Mouse (Mus musculus): ENCODE results near the gene Ppt2. TPM values are rescaled to one million over a fixed set of nuclear protein-coding genes. Genes with fewer than 3 reads are reported as not detected.

The Ppt2 gene
- polyA plus RNA-seq, 1 experiment: 22.0 TPM

DNA sequence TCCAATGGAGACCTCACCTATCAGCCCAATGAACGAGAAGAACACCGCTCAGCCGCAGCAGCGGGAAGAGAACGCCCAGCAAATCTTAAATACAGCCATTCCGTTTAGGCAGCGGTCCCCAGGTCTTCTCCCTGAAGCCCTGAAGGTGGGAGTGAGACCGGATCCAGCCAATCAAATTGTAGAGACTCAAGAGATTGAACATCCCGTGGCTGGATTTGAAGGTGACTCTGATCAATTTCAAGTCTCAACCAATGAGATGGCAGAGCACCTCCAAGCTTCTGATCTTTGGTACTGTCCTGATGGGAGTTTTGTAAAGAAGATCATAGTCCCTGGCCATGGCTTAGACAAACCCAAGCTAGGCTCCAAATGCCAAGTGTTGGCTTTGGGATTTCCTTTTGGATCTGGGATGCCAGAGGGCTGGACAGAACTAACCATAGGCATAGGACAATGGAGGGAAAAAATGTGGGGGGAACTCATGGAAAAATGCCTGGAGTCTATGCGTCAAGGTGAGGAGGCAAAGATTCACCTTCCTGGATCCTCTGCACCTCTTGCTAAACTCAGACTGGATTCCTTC lies 17.0 kb upstream of the Ppt2 start:
- H3K36me3 ChIP-seq (ENCODE audit: control insufficient read depth, insufficient read depth, low read length): peaks cover 1% of the 10 kb centered on the region; the same call in 1 of the 2 replicates
- H3K27ac ChIP-seq (ENCODE audit: insufficient read depth, low read depth, low read length): no peak overlapping the region
- no peak for TF ChIP-seq POLR2A (IDR thresholded peaks at IDR 0.05; ENCODE audit: low read depth, low read length)
- TF ChIP-seq CTCF (IDR thresholded peaks at IDR 0.05; ENCODE audit: extremely low read depth, insufficient read length, insufficient replicate concordance, low read depth, low read length): no peak
- H3K4me3 ChIP-seq (ENCODE audit: low read depth, low read length): peak overlapping the region; percentile 42
- peaks cover 8% of the 10 kb centered on the region; the same call in 1 of the 2 replicates for H3K4me1 ChIP-seq (ENCODE audit: control insufficient read depth, insufficient read depth, insufficient read length, low read length)
- no peaks in the 10 kb centered on the region for H3K27me3 ChIP-seq (ENCODE audit: control insufficient read depth, insufficient read depth, low read length)
- WGBS: 44% methylated on average over 10 of the region's 10 CpGs

DNA sequence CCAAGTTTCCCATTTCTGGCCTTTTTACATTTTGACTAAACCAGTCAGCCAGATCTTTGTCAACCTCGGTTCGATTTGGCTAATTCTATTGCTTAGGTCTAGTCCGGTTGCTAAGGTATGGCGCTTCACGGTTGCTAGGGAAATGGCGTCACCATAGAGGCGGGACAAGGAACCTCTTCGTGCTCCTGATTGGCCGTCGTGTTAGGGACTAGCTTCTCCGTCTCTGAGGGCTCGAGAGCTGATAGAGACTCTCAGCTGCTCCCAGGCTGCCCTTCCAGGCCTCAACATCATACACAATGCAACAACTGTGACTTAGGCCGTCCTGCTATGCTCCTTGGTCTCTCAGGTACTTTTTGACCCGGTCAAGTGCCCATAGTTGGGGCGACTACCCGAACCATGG lies 16.3 kb upstream of the Ppt2 start, which contains the start of gene Fkbpl:
TSS of gene Fkbpl (plus strand) at position 157 of the 400 bp plus-strand sequence.
- peak; percentile 77; the same call in 1 of the 2 replicates for TF ChIP-seq POLR2A (IDR thresholded peaks at IDR 0.05; ENCODE audit: low read depth, low read length)
- TF ChIP-seq CTCF (IDR thresholded peaks at IDR 0.05; ENCODE audit: extremely low read depth, insufficient read length, insufficient replicate concordance, low read depth, low read length): no peak
- H3K27ac ChIP-seq (ENCODE audit: insufficient read depth, low read depth, low read length): peak within 1 kb of the TSS; percentile 53
- no peaks in the 10 kb centered on the region for H3K36me3 ChIP-seq (ENCODE audit: control insufficient read depth, insufficient read depth, low read length)
- WGBS: under 1% methylated on average over 16 of the region's 16 CpGs
- peak within 1 kb of the TSS; percentile 65 for H3K4me3 ChIP-seq (ENCODE audit: low read depth, low read length)
- no peaks in the 10 kb centered on the region for H3K27me3 ChIP-seq (ENCODE audit: control insufficient read depth, insufficient read depth, low read length)
- H3K4me1 ChIP-seq (ENCODE audit: control insufficient read depth, insufficient read depth, insufficient read length, low read length): peaks cover 8% of the 10 kb centered on the region; the same call in 1 of the 2 replicates

DNA sequence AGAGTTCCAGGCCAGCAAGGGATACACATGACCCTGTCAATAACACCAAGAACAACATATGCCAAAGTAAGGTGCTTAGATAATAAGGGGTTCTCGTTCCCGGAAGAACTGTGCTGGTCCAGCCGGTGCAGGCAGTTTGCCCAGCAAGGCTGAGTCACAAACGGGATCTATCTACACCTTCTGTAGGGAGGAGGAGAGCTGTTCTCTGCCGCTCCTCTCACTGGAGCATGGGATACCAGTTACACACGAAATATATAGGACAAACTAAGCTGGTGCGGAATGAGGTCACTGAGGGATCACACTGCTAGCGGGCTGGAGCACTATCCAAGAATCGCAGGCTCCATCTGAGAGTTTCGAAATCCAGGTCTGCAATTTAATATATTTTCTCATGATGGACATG lies 15.6 kb upstream of the Ppt2 start:
- 59% methylated on average over 10 of the region's 10 CpGs for WGBS
- H3K4me1 ChIP-seq (ENCODE audit: control insufficient read depth, insufficient read depth, insufficient read length, low read length): peaks cover 8% of the 10 kb centered on the region; the same call in 1 of the 2 replicates
- H3K27me3 ChIP-seq (ENCODE audit: control insufficient read depth, insufficient read depth, low read length): no peaks in the 10 kb centered on the region
- no peaks in the 10 kb centered on the region for H3K36me3 ChIP-seq (ENCODE audit: control insufficient read depth, insufficient read depth, low read length)
- peak; percentile 9; the same call in 1 of the 2 replicates for TF ChIP-seq CTCF (IDR thresholded peaks at IDR 0.05; ENCODE audit: extremely low read depth, insufficient read length, insufficient replicate concordance, low read depth, low read length)
- no peak for TF ChIP-seq POLR2A (IDR thresholded peaks at IDR 0.05; ENCODE audit: low read depth, low read length)
- H3K4me3 ChIP-seq (ENCODE audit: low read depth, low read length): no peak overlapping the region
- no peak overlapping the region for H3K27ac ChIP-seq (ENCODE audit: insufficient read depth, low read depth, low read length)

DNA sequence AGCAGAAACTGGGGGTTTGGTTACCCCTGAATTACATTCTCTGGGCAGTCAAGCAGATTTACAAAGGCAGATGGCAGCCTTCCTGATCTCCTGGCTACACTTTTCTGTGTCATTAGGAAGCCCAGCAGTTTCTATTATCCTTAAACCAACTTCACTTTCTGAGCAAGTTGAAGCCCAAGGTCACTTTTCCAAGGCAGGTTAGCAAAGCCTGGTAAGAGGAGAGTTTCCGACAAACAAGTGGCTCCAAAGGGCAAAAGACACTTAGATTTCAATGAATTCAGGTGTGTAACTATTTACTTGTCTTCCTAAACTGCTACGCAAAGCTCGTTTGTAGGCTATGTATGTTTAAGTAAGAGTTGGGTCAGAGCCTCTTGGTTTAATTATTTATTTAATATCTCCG lies 15.1 kb upstream of the Ppt2 start:
- Histone ChIP-seq H3K36me3 (ENCODE audit: control insufficient read depth, insufficient read depth, low read length) (no peaks in the 10 kb centered on the region), H3K4me1 (ENCODE audit: control insufficient read depth, insufficient read depth, insufficient read length, low read length) (peaks cover 8% of the 10 kb centered on the region; the same call in 1 of the 2 replicates), H3K27me3 (ENCODE audit: control insufficient read depth, insufficient read depth, low read length) (no peaks in the 10 kb centered on the region), H3K4me3 (ENCODE audit: low read depth, low read length) (no peak overlapping the region), H3K27ac (ENCODE audit: insufficient read depth, low read depth, low read length) (no peak overlapping the region)
- 73% methylated on average over 4 of the region's 4 CpGs for WGBS
- TF ChIP-seq POLR2A (IDR thresholded peaks at IDR 0.05; ENCODE audit: low read depth, low read length): no peak
- TF ChIP-seq CTCF (IDR thresholded peaks at IDR 0.05; ENCODE audit: extremely low read depth, insufficient read length, insufficient replicate concordance, low read depth, low read length): no peak

DNA sequence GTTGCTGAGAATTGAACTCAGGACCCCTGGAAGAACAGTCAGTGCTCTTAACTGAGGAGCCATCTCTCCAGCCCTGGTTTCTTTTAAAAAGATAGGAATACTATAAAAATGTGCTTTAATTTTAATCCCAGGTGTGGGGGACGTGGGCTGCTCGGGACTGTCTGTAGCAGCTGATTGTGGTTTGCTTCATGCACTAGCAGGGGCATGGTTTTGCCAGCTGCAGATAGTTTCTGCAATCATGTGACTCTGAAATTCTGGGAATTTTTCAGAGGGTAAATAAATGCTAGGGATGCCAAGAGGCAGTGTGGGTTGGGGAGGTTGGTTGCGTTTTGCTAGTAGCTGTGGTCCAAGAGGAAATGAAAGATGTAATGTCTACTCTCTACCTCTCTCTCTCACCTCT lies 13.6 kb upstream of the Ppt2 start:
- peaks cover 3% of the 10 kb centered on the region; the same call in 1 of the 2 replicates for H3K4me1 ChIP-seq (ENCODE audit: control insufficient read depth, insufficient read depth, insufficient read length, low read length)
- WGBS: 75% methylated on average over 3 of the region's 3 CpGs
- H3K4me3 ChIP-seq (ENCODE audit: low read depth, low read length): no peak overlapping the region
- no peak for TF ChIP-seq POLR2A (IDR thresholded peaks at IDR 0.05; ENCODE audit: low read depth, low read length)
- no peak for TF ChIP-seq CTCF (IDR thresholded peaks at IDR 0.05; ENCODE audit: extremely low read depth, insufficient read length, insufficient replicate concordance, low read depth, low read length)
- H3K36me3 ChIP-seq (ENCODE audit: control insufficient read depth, insufficient read depth, low read length): no peaks in the 10 kb centered on the region
- no peak overlapping the region for H3K27ac ChIP-seq (ENCODE audit: insufficient read depth, low read depth, low read length)
- no peaks in the 10 kb centered on the region for H3K27me3 ChIP-seq (ENCODE audit: control insufficient read depth, insufficient read depth, low read length)

DNA sequence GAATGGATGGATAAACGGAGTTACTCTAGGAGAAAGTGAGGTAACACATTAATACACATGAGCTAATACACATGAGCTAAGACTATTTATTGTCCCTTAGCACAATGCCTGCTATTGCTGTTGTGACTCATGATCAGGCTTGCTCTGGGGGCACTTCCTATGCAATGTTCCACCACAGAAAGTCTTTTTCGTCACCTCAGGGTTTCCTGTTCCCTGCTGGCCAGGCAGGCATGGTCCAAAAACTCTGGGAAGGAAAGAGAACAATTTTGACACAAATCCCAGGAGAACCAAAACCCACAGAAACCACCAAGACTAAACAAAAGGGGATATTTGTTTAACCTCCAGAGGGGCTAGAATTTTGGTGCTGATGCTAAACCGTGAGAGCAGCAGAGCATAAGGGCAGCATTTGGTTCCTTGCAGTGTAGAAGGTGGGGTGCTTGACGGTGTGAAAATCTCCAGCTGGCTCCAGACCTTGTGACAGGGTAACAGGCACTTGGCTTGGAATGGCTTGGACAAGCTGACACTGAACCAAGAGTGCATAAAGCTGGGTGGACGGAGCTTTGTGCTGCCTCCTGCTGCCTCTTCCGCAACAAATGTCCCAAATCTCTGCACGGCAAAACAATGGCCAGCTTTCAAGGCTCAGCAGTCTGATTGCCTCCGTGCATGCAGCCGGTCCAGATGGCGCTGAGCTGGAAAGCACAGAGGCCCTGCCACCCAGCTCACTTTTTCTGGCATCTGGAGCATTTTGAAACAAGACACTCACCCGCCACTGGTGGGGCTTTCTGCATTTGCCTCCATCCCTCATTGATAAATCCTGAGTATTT lies 12.7 kb upstream of the Ppt2 start:
- Histone ChIP-seq H3K4me1 (ENCODE audit: control insufficient read depth, insufficient read depth, insufficient read length, low read length) (no peaks in the 10 kb centered on the region; the same call in 1 of the 2 replicates), H3K4me3 (ENCODE audit: low read depth, low read length) (no peak overlapping the region), H3K27ac (ENCODE audit: insufficient read depth, low read depth, low read length) (no peak overlapping the region; the same call in 1 of the 2 replicates), H3K36me3 (ENCODE audit: control insufficient read depth, insufficient read depth, low read length) (no peaks in the 10 kb centered on the region), H3K27me3 (ENCODE audit: control insufficient read depth, insufficient read depth, low read length) (no peaks in the 10 kb centered on the region)
- TF ChIP-seq POLR2A (IDR thresholded peaks at IDR 0.05; ENCODE audit: low read depth, low read length): no peak
- no peak for TF ChIP-seq CTCF (IDR thresholded peaks at IDR 0.05; ENCODE audit: extremely low read depth, insufficient read length, insufficient replicate concordance, low read depth, low read length)
- 39% methylated on average over 11 of the region's 11 CpGs for WGBS
